ENCODE assay signal across 9 mouse cellular contexts in genomic region chr7:27685681-27686080, GRCm38 (mm10). TPM values are rescaled to one million over a fixed set of nuclear protein-coding genes. Genes with fewer than 3 reads are reported as not detected.
A peak's percentile ranks its signal among the peaks of the same experiment; 100 is the strongest.
DNase-seq lines count a peak whose midpoint lies in the region; ATAC-seq and TF ChIP-seq lines count a peak whose summit lies in the region.
"Had no signal": no experiment of that assay in that cellular context is flagged by ENCODE, and none has a peak within 500 bp of the region (broad histone marks: within the 10 kb centered on the region; RNA-seq: fewer than 3 reads in every experiment).

No protein-coding gene starts in this region.

- no peaks in the 10 kb centered on the region for H3K79me2 ChIP-seq in liver, adult 2 months (ENCODE audit: control insufficient read depth, insufficient read depth, low read length)

- no peak for TF ChIP-seq POLR2A in liver, adult 2 months (IDR thresholded peaks at IDR 0.05; ENCODE audit: extremely low read depth, insufficient read depth, low read length)

- under 1% methylated on average over 6 of the region's 6 CpGs for WGBS in liver, adult 2 months
- WGBS in liver, embryonic 11.5 days: 2% methylated on average over 6 of the region's 6 CpGs
- under 1% methylated on average over 6 of the region's 6 CpGs for WGBS in intestine, postnatal 0 days
- WGBS in neural tube, embryonic 15.5 days: under 1% methylated on average over 6 of the region's 6 CpGs

- no peaks in the 10 kb centered on the region for H3K9me3 ChIP-seq in liver, embryonic 11.5 days (ENCODE audit: control insufficient read depth, low read length)
- no peaks in the 10 kb centered on the region for H3K9me3 ChIP-seq in intestine, postnatal 0 days (ENCODE audit: control insufficient read depth)
- H3K9me3 ChIP-seq in neural tube, embryonic 15.5 days (replicated peaks): no peaks in the 10 kb centered on the region

- ATAC-seq in liver, embryonic 11.5 days (replicated peaks; ENCODE audit: low FRiP score): no peak
- ATAC-seq in intestine, postnatal 0 days: no peak
- ATAC-seq in neural tube, embryonic 15.5 days (ENCODE audit: low FRiP score): no peak

- no peak overlapping the region for H3K4me2 ChIP-seq in liver, embryonic 11.5 days
- no peak overlapping the region for H3K4me2 ChIP-seq in intestine, postnatal 0 days (replicated peaks; ENCODE audit: low read depth)
- peak overlapping the region; percentile 48 for H3K4me2 ChIP-seq in neural tube, embryonic 15.5 days

- peaks cover 6% of the 10 kb centered on the region for H3K4me1 ChIP-seq in liver, adult 2 months (ENCODE audit: control insufficient read depth, insufficient read depth, low read length)
- peaks cover 4% of the 10 kb centered on the region; the same call in 1 of the 2 replicates for H3K4me1 ChIP-seq in liver, embryonic 11.5 days (replicated peaks; ENCODE audit: control insufficient read depth, insufficient read depth, low read length)
- no peaks in the 10 kb centered on the region for H3K4me1 ChIP-seq in intestine, postnatal 0 days (replicated peaks; ENCODE audit: control insufficient read depth, insufficient read depth, low read length)
- peaks cover 17% of the 10 kb centered on the region for H3K4me1 ChIP-seq in neural tube, embryonic 15.5 days

- DNase-seq in liver, adult 2 months (ENCODE audit: extremely low read depth, low read depth, low spot score): peak; percentile 30
- DNase-seq in liver, embryonic 11.5 days (ENCODE audit: low spot score): no peak
- peak; percentile 78 for DNase-seq in embryo, embryonic 10.5 days (ENCODE audit: low spot score)
- no peak for DNase-seq in testis, postnatal 14 days (ENCODE audit: low spot score)
- DNase-seq in yolk sac, embryonic 10.5 days (ENCODE audit: low spot score): no peak
- DNase-seq in cerebellum, postnatal 4 days (ENCODE audit: low spot score in 2 of 2): no peak

- H3K9ac ChIP-seq in liver, adult 2 months (ENCODE audit: low read depth, low read length): no peak overlapping the region
- H3K9ac ChIP-seq in liver, embryonic 11.5 days (ENCODE audit: low read depth, low read length): no peak overlapping the region
- no peak overlapping the region for H3K9ac ChIP-seq in intestine, postnatal 0 days (ENCODE audit: low read depth, low read length)
- no peak overlapping the region for H3K9ac ChIP-seq in neural tube, embryonic 15.5 days (replicated peaks)

- peak; percentile 47 for TF ChIP-seq CTCF in liver, adult 2 months (IDR thresholded peaks at IDR 0.05; ENCODE audit: low read depth, low read length)
- TF ChIP-seq CTCF in intestine, postnatal 0 days (IDR thresholded peaks at IDR 0.05; ENCODE audit: low read depth): peak; percentile 83

- no peak overlapping the region for H3K4me3 ChIP-seq in liver, adult 2 months (ENCODE audit: insufficient read depth, low read depth, low read length)
- H3K4me3 ChIP-seq in liver, embryonic 11.5 days (ENCODE audit: low read depth, low read length): no peak overlapping the region
- no peak overlapping the region for H3K4me3 ChIP-seq in intestine, postnatal 0 days (ENCODE audit: low read depth, low read length)
- peak overlapping the region; percentile 24; the same call in 1 of the 2 replicates for H3K4me3 ChIP-seq in neural tube, embryonic 15.5 days (replicated peaks)

- H3K27me3 ChIP-seq in liver, adult 2 months (ENCODE audit: control insufficient read depth, insufficient read depth, low read length): no peaks in the 10 kb centered on the region; the same call in 1 of the 2 replicates
- no peaks in the 10 kb centered on the region for H3K27me3 ChIP-seq in liver, embryonic 11.5 days (replicated peaks; ENCODE audit: control insufficient read depth, insufficient read depth, low read length)
- no peaks in the 10 kb centered on the region for H3K27me3 ChIP-seq in intestine, postnatal 0 days (replicated peaks; ENCODE audit: control insufficient read depth, insufficient read depth, low read length)
- no peaks in the 10 kb centered on the region for H3K27me3 ChIP-seq in neural tube, embryonic 15.5 days (replicated peaks)

- H3K27ac ChIP-seq in liver, adult 2 months (replicated peaks; ENCODE audit: insufficient read depth, low read depth, low read length): no peak overlapping the region
- no peak overlapping the region for H3K27ac ChIP-seq in liver, embryonic 11.5 days (ENCODE audit: low read depth, low read length)
- H3K27ac ChIP-seq in intestine, postnatal 0 days (ENCODE audit: low read depth, low read length): no peak overlapping the region
- H3K27ac ChIP-seq in neural tube, embryonic 15.5 days (replicated peaks): no peak overlapping the region

- no peaks in the 10 kb centered on the region for H3K36me3 ChIP-seq in liver, adult 2 months (ENCODE audit: control insufficient read depth, insufficient read depth, low read length)
- H3K36me3 ChIP-seq in liver, embryonic 11.5 days (ENCODE audit: control insufficient read depth, insufficient read depth, low read length): no peaks in the 10 kb centered on the region
- H3K36me3 ChIP-seq in intestine, postnatal 0 days (ENCODE audit: control insufficient read depth, insufficient read depth): no peaks in the 10 kb centered on the region
- H3K36me3 ChIP-seq in neural tube, embryonic 15.5 days: no peaks in the 10 kb centered on the region

RNA-seq across cellular contexts. Expression of gene Zfp607b, which starts 3.5 kb away (rescaled TPM):
- 0.27 and 0.28 TPM in 2 replicates for total RNA-seq in liver, adult 2 months (2014; rRNA removed)
- polyA plus RNA-seq in liver, adult 2 months (2012; rRNA removed): 0.05 and 0.40 TPM in 2 replicates
- 1.6 and 3.0 TPM in 2 replicates for polyA plus RNA-seq in liver, embryonic 11.5 days (2014; fragmentation: Nextera tagmentation; extraction: Ambion mirVana)
- 1.1 and 1.2 TPM in 2 replicates for polyA plus RNA-seq in intestine, postnatal 0 days (2015; fragmentation: Nextera tagmentation; extraction: Ambion mirVana)
- 10.1 and 10.7 TPM in 2 replicates for polyA plus RNA-seq in neural tube, embryonic 15.5 days (2015; fragmentation: Nextera tagmentation; extraction: Ambion mirVana)

RNA-seq across cellular contexts. Expression of gene Map3k10, which starts 11.3 kb away (rescaled TPM):
- 10.0 and 10.6 TPM in 2 replicates for total RNA-seq in liver, adult 2 months (2014; rRNA removed)
- polyA plus RNA-seq in liver, adult 2 months (2012; rRNA removed): 20.1 and 21.5 TPM in 2 replicates
- 4.8 and 5.6 TPM in 2 replicates for polyA plus RNA-seq in liver, embryonic 11.5 days (2014; fragmentation: Nextera tagmentation; extraction: Ambion mirVana)
- polyA plus RNA-seq in intestine, postnatal 0 days (2015; fragmentation: Nextera tagmentation; extraction: Ambion mirVana): 3.2 and 3.6 TPM in 2 replicates
- 15.3 and 21.0 TPM in 2 replicates for polyA plus RNA-seq in neural tube, embryonic 15.5 days (2015; fragmentation: Nextera tagmentation; extraction: Ambion mirVana)

RNA-seq across cellular contexts. Expression of gene Ttc9b, which starts 32.0 kb away (rescaled TPM):
- total RNA-seq in liver, adult 2 months (2014; rRNA removed): not detected in 2 replicates
- polyA plus RNA-seq in liver, adult 2 months (2012; rRNA removed): not detected in 2 replicates
- polyA plus RNA-seq in liver, embryonic 11.5 days (2014; fragmentation: Nextera tagmentation; extraction: Ambion mirVana): not detected in 2 replicates
- polyA plus RNA-seq in intestine, postnatal 0 days (2015; fragmentation: Nextera tagmentation; extraction: Ambion mirVana): 1.3 and 1.6 TPM in 2 replicates
- polyA plus RNA-seq in neural tube, embryonic 15.5 days (2015; fragmentation: Nextera tagmentation; extraction: Ambion mirVana): 78.0 and 99.5 TPM in 2 replicates
- polyA plus RNA-seq: spleen, adult 2 months had no signal

RNA-seq across cellular contexts. Expression of gene Zfp60, which starts 45.5 kb away (rescaled TPM):
- total RNA-seq in liver, adult 2 months (2014; rRNA removed): 5.8 and 6.1 TPM in 2 replicates
- 0.83 and 1.1 TPM in 2 replicates for polyA plus RNA-seq in liver, adult 2 months (2012; rRNA removed)
- polyA plus RNA-seq in liver, embryonic 11.5 days (2014; fragmentation: Nextera tagmentation; extraction: Ambion mirVana): 15.8 and 17.5 TPM in 2 replicates
- 6.7 and 8.5 TPM in 2 replicates for polyA plus RNA-seq in intestine, postnatal 0 days (2015; fragmentation: Nextera tagmentation; extraction: Ambion mirVana)
- 81.5 and 89.4 TPM in 2 replicates for polyA plus RNA-seq in neural tube, embryonic 15.5 days (2015; fragmentation: Nextera tagmentation; extraction: Ambion mirVana)

Comparison
In these comparisons a context has a peak if more than half of its experiments do, and no peak if none do; other contexts are left out.
1. DNase-seq: peak in liver, adult 2 months (single experiment) and embryo, embryonic 10.5 days (single experiment); none in liver, embryonic 11.5 days (single experiment), testis, postnatal 14 days (single experiment), yolk sac, embryonic 10.5 days (single experiment) and cerebellum, postnatal 4 days (0 of 2).
2. RNA of gene Ttc9b, which starts 32.0 kb away (polyA plus RNA-seq): 78.0 to 99.5 TPM in neural tube, embryonic 15.5 days; 1.3 to 1.6 TPM in intestine, postnatal 0 days, not detected in liver, adult 2 months and not detected in liver, embryonic 11.5 days; every median in the first group is over 10 times any median in the second.